Mouse (Mus musculus) frontal cortex, postnatal 10 days (tissue): ENCODE data around the gene Safb.

Source experiments
- DNase-seq, 2 experiments: peaks; one replicate each; pipeline ENCODE4 v3.0.0; 2022; ENCODE audit warnings: low spot score in 2 of 2, mixed read lengths in 1 of 2

Safb gene

DNA sequence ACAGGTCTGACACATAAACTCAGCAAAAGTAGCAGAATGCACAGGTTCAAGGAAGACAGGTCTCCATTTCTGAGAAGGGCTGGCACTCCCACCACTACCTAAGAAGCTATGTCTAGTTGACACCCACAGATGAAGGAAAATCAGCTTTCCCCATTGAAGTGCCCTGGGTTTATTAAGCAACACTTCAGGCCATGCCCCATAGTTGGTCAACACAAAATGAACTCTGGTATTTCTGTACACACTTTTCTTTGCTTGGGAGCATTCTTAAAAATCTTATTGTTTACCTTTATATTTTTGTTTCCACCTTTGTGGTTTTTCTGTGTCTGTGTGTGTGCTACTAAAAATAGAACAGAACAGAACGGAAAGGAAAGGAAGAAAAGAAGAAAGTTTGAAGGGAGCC, 24.5 kb upstream of the Safb start:
- DNase-seq: no peak

GRCm38 (mm10) chr17:56561866-56562265, 22.8 kb upstream of the Safb start:
- no peak for DNase-seq

- no peak for DNase-seq
Measured at GRCm38 (mm10) chr17:56566293-56566692, 18.3 kb upstream of the Safb start.

DNA sequence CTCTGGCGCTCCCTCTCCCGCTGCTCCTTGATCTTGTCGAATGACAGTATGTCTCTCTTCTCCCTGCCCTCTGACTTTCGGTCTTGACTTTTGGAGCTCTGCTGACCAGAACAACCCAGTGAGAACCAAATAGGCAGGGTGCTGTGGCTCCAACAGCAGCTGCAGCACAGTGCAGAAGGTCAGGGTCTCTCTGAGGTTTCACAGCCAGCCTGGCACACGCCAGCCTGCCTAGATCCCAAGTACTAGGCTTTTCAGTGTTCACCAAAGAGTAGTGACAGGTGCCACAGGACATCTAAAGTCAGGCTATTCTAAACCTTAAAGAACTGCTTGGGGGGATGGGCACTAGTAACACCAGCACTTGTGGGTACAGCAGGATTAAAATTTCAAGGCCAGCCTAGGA, 17.7 kb upstream of the Safb start:
- DNase-seq: no peak

DNA sequence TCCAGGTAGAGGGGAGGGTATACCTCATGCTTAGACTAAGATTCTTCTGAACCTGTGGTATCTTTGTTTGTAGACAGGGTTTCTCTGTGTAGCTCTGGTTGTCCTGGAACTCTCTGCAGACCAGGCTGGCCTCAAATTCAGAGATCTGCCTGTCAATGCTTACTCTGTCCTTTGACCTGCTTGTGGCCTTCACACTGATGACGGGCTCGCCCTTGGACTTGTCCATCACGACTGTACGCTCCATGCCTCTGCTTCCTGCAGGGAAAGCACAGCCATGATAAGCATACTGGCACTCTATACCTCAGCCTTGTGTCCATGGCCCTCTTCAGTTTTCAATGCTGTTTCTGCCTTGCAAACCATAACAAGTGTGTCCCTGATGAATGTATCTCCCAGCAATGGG, 17.3 kb upstream of the Safb start:
- DNase-seq: no peak

DNA sequence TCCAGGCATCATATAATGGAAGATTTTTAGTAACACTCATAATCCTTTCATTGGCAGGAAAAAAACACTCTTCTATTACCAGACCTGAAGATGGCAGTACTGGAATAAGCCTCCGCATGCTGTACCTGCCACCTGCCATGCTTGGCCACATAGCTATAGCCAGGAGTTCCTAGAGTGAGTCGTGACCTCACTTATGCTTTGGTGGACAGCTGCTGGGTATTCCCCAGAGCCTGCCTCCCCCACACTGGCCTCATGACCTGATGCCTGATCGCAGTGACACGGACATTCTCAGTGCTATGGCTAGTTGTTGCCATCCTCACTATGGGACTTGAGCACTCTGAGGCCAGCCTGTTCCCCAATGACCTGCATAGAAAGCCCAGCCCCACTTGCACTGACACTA, 14.3 kb upstream of the Safb start:
- no peak for DNase-seq

- no peak for DNase-seq
Measured at GRCm38 (mm10) chr17:56572154-56572553, 12.5 kb upstream of the Safb start.

DNA sequence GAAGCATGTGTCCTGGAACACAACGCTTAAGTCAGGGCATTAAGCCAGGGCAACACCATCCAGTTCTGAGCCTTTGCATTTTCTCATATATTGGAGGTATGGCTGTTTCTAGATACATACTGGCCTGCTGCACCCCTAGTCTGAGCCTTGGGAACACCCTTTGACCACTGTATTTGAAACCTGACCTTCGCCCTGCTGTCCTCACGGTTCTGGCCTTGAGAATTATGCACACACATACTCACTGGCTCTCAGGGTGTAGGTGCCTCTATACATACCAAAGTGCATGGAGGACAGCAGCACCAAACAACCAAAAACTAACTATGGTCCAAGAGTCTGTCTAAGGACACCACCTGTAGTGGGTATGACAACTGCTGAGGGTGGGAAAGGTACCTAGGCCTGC, 11.7 kb upstream of the Safb start:
- DNase-seq: no peak

GRCm38 (mm10) chr17:56583071-56583470, 1.6 kb upstream of the Safb start:
- no peak for DNase-seq

DNA sequence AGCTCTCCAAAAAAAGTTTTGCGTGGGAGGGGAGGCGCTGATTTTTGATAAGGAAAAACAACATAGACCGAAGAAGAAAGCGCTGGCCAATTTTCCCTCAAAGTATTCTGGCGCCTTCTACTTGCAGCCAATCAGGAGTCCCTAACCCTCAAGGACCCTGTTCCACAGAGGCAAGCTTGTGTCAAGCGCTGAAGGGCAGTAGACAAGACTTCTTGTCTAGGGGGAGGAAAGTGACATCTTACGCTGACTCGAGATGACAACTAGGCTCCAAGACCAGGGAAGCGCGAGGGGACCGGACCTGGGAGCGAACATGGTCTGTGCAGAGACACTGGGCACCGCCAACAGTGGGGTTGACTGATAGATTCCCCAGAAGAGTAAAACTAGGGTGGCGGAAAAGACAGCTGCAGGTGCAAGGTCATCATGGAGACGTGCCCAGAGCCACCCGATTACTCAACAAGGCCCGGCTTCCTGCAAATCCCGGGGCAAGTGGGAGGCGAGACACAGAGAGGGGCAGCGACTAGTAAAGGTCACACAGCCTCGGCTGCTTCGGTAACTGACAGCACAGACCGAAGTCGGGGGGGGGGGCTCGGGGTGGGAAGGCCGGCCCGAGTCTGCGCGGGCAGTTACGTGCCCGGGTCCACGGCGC, 891 bp upstream of the Safb start:
- peak in 1 of 2 experiments; percentile 51 for DNase-seq

DNA sequence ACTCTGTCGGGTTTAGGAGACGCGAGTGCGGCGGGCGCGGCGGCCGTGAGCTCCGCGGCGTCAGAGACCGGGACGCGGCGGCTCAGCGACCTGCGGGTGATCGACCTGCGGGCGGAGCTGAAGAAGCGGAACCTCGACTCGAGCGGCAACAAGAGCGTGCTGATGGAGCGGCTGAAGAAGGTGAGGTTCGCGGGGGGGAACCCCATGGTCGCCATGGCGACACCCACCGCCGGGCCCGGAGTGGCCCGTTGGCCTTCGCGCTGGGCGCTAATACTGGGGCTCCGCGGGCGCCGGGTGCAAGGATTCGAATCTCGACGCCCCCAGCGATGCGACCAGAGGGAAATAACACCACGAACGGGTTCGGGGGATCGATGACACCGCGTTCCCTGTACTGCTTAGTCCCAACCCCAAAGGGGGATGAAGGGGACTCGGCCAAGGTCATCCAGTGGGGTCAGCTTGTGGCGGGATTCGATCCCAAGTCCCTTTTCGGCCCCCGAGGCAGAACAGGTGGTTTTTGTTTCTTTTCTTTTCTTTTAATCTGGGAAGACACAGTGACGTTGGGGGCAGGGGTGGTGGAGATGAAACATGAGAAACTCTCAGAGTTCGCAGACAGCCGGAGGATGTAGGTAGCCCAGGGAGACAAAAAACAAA, 671 bp downstream of the Safb start:
- DNase-seq: peak; percentile 51 to 58

DNA sequence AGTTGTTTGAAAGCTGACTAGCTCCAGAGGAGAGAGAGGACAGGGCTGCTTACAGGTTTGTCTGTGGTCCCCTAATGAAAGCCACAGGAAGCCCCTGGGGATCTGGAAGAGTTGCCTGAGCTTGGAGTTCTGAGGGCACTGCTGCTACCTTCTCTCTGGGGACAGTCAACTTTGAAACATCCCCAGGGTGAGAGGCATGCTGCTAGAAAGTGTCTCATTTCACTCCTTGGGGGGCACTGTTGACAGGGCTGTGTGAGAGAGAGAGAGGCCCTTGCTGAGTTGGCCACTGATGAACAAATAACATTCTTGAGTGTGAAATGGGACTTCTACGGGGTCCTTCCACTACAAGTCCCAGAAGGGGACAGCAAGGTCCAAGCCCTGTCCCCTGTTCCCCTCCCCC, 3.1 kb downstream of the Safb start:
- no peak for DNase-seq

DNA sequence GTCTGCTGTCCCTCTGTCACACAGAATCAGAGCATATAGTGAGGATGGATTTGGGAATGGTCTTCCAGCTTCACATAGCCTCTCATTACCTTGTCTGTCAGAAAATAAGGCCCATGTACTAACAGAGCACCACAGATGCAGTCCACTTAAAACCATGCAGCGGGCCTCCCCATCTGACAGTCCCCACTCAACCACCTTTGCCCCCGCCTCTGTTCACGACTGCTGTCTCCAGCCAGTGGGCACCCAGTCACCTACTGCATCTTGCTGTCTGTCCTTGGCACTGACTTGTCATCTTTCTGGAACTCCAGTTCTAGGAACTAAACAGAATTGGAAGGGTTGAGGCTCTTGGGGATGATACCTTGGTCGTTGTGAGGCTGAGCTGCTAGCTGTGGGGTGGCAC, 4.3 kb downstream of the Safb start:
- no peak for DNase-seq

GRCm38 (mm10) chr17:56592553-56592952, 7.9 kb downstream of the Safb start:
- DNase-seq: no peak

DNA sequence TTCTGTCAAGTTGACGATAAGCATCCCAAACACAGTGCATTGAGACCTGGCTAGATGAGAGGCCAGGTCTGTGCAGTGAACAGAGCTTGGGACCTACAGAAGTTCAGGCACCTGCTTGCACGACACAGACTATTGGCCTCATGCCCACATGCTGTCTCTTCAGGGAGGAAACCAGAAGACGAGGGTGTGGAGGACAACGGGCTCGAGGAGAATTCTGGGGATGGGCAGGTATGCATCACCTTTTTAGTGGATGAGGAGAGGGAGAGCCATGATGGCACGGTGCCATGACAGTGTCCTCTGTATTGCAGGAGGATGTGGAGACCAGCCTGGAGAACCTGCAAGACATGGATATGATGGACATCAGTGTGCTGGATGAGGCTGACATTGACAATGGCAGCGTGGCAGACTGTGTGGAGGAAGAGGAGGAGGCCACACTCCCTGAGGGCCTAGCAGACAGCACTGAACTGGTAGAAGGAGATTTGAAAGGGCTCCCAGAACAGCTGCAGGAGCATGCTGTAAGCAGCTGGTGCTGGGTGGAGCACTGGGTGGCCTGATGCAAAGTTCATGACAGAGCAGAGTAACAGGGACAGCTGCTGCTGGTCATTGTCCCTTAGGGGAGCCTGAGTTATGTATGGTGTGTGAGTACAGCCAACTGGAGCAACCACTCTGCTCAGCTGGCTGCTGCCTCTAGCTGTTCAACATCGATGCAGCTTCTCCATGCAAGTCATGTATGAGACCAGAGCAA, 9.1 kb downstream of the Safb start:
- no peak for DNase-seq

DNA sequence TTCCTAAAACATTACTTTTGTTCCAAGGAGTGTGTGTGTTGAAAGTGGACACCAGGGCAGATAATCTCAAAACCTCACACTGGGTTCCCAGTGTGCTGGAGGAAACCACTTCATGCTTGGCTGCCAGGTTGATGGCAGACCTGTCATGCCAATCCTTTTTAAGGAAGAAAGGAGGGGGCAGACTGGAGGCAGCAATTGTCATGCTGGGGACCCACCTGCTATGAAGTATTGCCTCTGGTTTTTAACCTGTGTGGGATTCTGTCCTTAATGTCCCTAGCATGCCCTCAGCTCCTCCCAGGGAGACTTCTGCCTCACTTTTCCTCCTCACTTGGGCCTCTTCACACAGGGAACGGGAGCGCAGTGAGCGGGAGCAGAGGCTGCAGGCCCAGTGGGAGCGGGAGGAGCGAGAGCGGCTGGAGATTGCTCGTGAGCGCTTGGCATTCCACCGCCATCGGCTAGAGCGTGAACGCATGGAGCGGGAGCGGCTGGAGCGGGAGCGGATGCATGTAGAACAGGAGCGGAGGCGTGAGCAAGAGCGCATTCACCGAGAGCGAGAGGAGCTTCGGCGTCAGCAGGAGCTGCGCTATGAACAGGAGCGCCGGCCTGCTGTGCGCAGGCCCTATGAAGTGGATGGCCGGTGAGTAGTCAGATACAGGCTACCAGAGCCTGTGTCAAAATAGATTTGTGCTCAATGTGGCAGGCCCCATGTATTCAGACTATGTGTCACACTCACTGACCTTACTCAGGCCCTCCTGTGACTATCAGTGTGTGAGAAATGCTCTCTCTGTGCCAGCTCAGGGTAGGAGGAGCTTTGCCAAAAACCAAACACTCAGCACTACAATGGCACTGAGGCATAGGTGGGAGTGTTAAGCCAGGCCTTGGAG, 18.8 kb downstream of the Safb start:
- DNase-seq: no peak

DNA sequence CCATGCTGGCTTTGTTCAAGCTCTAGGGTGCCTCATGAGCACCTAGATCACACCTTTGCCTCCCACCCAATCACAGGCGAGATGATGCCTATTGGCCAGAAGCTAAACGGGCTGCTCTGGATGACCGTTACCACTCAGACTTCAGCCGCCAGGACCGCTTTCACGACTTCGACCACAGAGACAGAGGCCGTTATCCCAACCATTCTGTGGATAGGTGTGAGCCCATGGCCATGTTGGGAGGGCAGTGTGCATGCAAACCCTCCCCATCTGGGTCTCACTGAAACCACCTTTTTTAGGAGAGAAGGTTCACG, 19.4 kb downstream of the Safb start:
- no peak for DNase-seq

- DNase-seq: no peak
Measured at GRCm38 (mm10) chr17:56604422-56604821, 19.8 kb downstream of the Safb start.

DNA sequence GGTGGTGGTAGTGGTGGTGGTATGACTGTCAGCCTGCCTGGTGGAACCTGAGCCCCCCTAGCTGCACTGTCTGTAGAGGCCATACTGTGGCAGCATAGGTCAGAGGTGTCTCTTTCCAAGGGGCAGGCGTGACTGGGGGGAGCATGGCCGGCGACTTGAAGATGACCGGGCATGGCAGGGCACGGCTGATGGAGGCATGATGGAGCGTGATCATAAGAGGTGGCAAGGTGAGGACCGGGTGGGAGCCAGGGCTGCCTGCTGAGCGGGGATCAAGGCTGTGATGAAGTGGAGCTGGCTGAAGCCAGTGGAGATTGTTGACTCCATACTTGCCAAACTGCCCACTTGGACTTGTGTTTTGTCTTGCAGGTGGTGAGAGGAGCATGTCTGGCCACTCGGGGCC, 20.8 kb downstream of the Safb start:
- no peak for DNase-seq

- DNase-seq: no peak
Measured at GRCm38 (mm10) chr17:56607521-56608062, 23.0 kb downstream of the Safb start.

- DNase-seq: no peak
Measured at GRCm38 (mm10) chr17:56608699-56609098, 24.1 kb downstream of the Safb start.
